Mouse (Mus musculus) megakaryocyte-erythroid progenitor cell, adult 5-6 weeks (primary cell): Measurements from ENCODE around the gene Fgd2. TPM values are rescaled to one million over a fixed set of nuclear protein-coding genes. Genes with fewer than 3 reads are reported as not detected.
"Not testable (repeated sequence)": the region's sequence is repeated elsewhere in the genome, so short reads cannot be mapped to it uniquely, and the experiment has no call there.

Experiments used
- ATAC-seq: replicated peaks from 2 replicates; pipeline ENCODE4 v1.8.0; 2016; ENCODE audit warnings: mild to moderate bottlenecking, inconsistent platforms; ENCODE audit not compliant: severe bottlenecking, poor library complexity, low FRiP score, low TSS enrichment
- total RNA-seq, 2 experiments: library from RNA; stranded (forward) in 1 of 2; stranded (reverse) in 1 of 2; fragments of 200-1000, 215-1000 nt in 1 of 2; fragments of >200 nt in 1 of 2; fragmentation: Nextera tagmentation in 1 of 2; gene quantifications; 2 replicates each; pipeline ENCODE4 v1.2.3; 2014 to 2017

The Fgd2 gene
- total RNA-seq (2014; fragmentation: Nextera tagmentation) (3.1 and 3.4 TPM in 2 replicates), total RNA-seq (2017) (2.7 and 6.0 TPM in 2 replicates)

DNA sequence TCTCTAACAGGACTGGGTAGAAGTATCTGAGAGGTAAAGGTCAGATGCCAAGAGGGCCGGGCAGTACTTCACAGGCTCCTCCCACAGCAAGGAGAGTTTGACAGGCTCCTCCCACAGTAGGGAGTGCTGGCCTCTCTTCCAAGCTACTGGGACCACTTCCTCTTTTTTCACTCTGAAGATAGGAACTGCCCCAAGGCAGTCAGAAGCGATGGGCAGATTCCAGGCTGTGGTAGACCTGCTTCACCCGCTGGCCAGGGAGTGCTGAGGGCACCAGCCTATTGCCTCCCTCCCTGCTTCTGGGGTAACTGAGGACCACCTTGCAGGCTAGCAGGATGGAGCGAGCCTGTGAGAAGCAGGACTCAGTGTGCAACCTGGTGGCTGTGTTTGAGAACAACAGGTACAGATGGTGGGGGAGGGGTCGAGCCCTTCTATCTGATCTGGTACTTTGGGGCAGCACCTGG, at the start of gene Fgd2:
Gene Fgd2 (plus strand): TSS at position 154 of the 461 bp plus-strand sequence.
- peak; percentile 46 for ATAC-seq

- ATAC-seq, result no peak
Measured at GRCm38 (mm10) chr17:29311602-29312001, 49.1 kb upstream of the Fgd2 start.

DNA sequence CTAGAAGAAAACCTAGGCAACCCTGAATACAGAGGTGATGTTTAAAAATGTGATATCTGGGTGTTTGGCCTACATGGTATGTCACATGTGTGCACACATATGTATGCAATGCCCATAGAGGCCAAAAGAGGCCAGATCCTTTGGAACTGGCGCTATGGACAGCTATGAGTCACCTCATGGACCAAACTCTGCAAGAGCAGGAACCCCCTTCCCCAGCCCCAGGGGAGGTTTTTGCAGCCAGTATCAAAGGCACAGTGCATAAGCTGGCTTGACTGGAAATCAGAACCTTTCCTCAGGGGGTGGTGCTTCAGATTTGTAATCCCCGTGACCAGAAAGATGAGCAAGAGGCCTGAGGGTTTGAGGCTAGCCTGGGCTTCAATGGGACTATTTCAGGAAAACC, 48.6 kb upstream of the Fgd2 start:
- ATAC-seq, result no peak

GRCm38 (mm10) chr17:29313300-29313699, 47.4 kb upstream of the Fgd2 start:
- no peak for ATAC-seq

- no peak for ATAC-seq
Measured at GRCm38 (mm10) chr17:29315672-29316465, 44.8 kb upstream of the Fgd2 start.

DNA sequence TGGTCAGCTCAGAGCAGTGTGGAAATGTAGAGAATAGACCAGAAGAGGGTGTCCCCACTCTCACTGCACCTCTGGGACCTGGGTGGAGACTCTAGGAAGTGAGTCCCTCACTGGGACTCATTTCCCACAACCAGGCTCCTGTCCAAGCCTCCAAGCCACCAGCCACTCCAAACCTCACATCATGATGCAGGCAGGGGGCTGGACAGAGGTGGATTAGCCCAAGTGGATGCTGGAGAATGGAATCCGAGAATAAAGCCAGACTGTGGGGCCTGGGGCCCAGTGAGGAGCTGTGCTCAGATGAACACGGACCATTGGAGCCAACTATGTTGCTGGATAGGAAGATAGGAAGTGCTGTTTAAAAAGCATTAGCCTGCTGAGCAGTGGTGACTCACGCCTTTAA, 43.8 kb upstream of the Fgd2 start:
- no peak for ATAC-seq

DNA sequence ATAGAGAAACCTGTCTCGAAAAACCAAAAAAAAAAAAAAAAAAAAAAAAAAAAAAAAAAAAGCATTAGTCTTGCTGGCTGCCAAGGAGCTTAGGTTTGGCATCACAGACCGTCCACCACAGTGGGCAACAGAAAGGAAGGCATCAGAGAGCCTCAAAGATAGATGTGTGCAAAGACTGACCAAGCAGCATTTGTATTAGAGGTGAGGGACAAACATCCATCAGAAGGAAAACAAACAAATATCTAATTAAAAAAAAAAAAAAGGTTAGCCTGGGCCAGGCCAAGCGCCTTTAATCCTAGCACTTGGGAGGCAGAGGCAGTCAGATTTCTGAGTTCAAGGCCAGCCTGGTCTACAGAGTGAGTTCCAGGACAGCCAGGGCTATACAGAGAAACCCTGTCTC, 43.3 kb upstream of the Fgd2 start, which contains the start of gene Pi16:
Gene Pi16 (plus strand): TSS at position 301 of the 400 bp plus-strand sequence.
- ATAC-seq, result not testable (repeated sequence)

- ATAC-seq, result no peak
Measured at GRCm38 (mm10) chr17:29318731-29319250, 41.9 kb upstream of the Fgd2 start.

DNA sequence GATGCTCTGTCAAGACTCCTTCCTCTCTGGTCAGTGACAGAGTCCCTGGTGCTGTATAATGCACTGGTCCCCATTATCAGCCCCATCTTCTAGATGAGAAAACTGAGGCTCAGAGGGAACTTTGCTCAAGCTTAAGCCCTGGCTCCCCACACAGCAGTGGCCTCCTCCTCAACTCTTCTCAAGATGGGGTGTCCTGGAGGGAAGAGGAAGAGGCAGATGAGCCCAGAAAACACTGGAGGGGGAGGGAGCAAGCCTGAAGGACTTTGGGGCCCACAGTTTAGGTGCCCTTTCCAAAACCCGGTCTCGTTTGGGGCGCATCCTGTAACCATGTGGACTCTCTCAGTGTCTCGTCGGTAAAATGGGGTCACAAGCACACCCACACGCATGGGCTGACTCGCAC, 41.2 kb upstream of the Fgd2 start:
- no peak for ATAC-seq

DNA sequence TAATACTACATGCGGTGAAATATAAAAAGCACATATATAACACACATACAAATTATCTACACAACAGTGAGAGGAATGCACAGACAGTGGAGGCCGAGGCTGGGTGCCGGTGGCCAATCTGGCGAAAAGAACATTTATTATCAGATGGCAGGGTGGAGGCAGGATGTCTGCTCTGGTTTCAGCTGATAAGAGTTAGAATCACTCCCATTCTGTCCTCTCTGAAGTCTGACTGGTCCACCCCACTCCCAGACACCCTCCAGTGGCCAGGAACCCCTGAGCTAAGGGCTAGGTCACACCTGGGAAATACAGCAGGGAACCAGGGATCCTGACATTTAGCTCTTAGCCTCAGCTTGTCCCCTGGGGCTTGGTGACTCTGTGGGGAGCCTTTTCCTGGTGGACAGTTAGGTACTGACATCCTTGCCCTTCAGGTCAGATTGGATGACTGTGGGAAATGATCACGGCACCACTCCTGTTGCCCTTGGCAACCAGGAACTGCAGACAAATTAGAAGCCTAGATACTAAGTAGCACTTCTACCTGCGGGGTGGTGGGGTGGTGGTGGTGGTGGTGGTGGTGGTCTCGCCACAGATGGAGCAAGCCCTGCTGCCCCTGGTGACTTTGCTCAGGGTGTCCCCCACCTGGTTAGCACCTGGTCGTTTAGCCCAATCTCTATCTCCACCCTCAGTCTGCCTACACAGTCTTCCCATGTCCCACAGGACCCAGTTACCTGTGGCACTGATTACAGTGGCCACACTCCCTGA, 40.7 kb upstream of the Fgd2 start:
- ATAC-seq, result peak; percentile 77

DNA sequence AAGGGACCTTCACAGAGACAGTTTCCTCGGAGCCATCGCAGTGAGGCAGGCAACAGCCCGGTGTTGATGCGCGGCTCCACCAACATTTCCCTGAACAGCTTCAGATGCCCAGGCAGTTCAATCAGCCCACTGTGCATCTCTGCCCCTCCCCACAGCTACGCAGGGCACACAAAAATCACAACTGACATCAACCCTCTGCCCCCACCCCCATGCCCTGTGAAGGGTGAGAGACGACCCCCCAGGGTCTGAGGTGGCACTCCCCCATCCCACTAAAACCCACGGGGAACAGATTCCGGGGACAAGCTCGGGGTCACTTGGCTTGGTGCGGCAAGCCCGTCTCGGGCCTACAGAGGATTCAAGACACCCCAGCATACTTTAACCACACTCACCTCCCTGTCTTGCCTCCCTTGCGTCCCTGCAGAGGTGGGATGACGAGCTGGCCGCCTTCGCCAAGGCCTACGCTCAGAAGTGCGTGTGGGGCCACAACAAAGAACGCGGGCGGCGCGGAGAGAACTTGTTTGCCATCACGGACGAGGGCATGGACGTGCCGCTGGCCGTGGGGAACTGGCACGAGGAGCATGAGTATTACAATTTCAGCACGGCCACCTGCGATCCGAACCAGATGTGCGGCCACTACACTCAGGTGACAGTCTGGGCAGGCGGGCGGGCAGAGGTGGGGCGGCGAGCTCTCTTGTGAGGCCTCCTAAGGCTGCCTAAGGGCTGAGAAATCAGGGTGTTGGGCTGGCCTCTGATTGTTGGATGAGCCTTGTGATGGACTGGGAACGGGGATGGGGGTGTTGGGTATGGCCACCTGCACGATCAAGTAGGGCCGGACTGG, 38.7 kb upstream of the Fgd2 start:
- ATAC-seq, result no peak

DNA sequence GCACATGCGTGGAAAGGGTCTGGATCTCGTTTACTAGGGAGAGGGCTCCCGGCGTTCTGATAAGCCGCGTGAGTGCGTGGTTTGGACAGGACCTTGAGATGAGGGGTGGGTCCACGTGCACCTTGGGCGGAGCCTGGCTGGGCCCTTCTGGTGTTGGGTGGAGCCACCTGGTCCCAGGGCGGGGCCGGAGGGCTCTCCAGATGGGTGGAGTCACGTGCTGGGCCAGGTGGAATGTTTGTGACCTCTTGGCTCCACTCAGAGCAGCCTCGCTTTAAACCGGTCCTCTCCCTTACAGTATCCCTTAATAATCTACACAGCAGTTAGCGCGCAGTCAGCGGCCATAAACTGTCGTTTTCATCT, 38.1 kb upstream of the Fgd2 start:
- no peak for ATAC-seq

DNA sequence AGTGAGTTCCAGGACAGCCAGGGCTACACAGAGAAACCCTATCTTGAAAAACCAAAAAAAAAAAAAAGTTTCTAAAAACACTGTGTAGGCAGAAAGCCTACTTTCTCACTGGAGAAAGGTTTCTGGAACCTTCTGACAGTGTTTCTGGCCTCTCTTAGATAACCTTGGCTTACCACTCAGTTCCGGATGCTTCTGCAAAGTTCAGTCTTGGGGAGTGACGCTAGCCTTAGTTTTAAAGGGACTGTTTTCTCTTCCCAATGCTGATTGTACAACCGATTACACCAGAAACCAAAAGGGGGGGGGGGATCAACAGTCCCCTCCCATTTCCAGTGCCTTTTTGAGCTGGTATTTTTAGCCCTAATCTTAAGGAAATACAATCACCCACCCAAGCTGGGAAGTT, 37.1 kb upstream of the Fgd2 start:
- ATAC-seq, result no peak

- ATAC-seq, result no peak
Measured at GRCm38 (mm10) chr17:29325831-29326230, 34.9 kb upstream of the Fgd2 start.

GRCm38 (mm10) chr17:29326531-29327529, 33.9 kb upstream of the Fgd2 start:
- ATAC-seq, result no peak

- no peak for ATAC-seq
Measured at GRCm38 (mm10) chr17:29327691-29328090, 33.0 kb upstream of the Fgd2 start.

DNA sequence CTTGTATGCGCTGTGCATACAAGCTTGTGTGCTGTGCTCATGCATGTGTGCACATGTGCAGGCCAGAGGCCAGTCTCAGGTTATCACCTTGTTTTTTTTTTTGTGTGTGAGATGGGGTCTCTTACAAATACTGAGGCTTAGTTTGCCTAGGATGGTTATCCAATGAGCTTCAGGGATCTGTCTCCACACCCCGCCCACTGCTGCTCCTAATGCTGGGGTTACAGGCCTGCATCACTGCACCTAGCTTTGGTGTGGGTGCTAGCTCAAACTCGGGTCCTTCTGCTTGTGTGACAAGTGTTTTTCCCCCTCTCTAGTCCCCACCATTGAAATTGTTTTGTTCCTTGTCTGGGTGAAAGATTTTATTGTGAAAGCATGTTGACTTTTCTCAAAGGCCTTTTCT, 30.5 kb upstream of the Fgd2 start:
- ATAC-seq, result no peak

GRCm38 (mm10) chr17:29330671-29331410, 29.9 kb upstream of the Fgd2 start:
- peak; percentile 62 for ATAC-seq
